Mouse (Mus musculus): ENCODE data around the gene Ttbk1. TPM values are rescaled to one million over a fixed set of nuclear protein-coding genes. Genes with fewer than 3 reads are reported as not detected.
A peak's percentile ranks its signal among the peaks of the same experiment; 100 is the strongest.

Gene Ttbk1
- polyA plus RNA-seq, 1 experiment from 2014 or later = 0.32 TPM

DNA sequence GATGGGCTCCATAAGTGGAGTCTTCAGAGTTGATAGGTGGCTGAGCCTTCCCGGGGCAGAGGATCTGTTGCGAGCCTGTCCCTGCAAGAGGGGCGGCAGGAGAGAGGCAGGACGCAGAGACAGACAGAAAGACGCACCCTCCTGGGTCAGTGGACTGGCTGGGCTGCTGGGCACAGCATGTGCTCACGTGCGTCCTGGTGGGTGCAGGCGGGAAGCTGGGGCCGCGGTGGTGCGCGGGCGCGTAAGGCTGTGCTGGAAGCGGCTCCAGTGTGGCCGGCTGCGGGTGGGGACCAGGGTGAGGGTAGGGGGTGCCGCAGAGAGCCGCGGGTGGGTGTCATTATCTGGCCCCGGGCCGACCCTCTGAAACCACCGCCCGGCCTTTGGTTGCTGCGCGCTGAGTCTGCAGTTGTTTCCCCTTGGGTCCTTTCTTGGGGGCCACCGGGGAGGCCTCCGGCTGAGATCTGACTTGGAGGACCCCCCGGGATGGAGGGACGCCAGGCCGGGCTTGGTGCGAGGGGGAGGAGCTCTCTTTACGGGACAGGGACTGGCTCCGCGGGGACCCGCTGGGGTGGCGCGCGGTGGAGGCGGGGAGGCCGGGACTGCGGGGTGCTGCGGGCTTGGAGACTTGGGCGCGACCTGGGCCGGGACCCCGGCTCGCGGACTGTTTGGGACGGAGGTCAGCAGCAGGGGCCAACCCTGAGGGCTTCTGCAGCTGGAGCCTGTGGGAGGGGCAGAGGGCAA, 42.5 kb downstream of the Ttbk1 start:
- H3K9me3 ChIP-seq (ENCODE audit: control insufficient read depth, low read length) = no peaks in the 10 kb centered on the region
- 2% methylated on average over 50 of the region's 50 CpGs for WGBS
- DNase-seq (ENCODE audit: low spot score) = no peak
- no peaks in the 10 kb centered on the region for H3K36me3 ChIP-seq (ENCODE audit: control insufficient read depth, insufficient read depth, low read length)
- peak overlapping the region; percentile 33 for H3K4me3 ChIP-seq (ENCODE audit: low read depth, low read length)
- peaks cover 56% of the 10 kb centered on the region for H3K27me3 ChIP-seq (replicated peaks; ENCODE audit: control insufficient read depth, insufficient read depth, low read length)
- no peak for ATAC-seq (replicated peaks; ENCODE audit: low FRiP score, low TSS enrichment, low read depth)
- H3K4me2 ChIP-seq (ENCODE audit: low read length) = peak overlapping the region; percentile 67
- no peak overlapping the region for H3K27ac ChIP-seq (ENCODE audit: low read depth)
- H3K9ac ChIP-seq (ENCODE audit: low read length) = peak overlapping the region; percentile 35
- H3K4me1 ChIP-seq (replicated peaks; ENCODE audit: control insufficient read depth, insufficient read depth, low read length) = no peaks in the 10 kb centered on the region

DNA sequence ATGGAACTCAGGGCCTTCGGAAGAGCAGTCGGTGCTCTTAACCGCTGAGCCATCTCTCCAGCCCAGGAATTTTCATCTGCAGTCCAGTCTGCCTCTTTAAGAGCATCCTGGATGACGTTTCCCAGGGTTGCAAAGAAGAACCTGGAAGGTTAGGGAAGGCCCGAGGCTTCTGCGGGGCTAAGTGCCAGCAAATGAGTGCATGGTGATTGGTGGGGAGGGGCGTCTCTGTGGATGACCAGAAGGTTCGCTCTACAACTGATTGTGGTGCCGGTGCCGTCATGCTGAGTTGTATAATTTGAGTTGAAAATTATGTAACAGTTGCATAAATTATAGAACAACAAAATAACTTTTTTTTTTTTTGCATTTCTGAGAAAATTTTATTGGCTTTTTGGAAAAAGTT, 48.3 kb downstream of the Ttbk1 start:
- Histone ChIP-seq H3K4me1 (replicated peaks; ENCODE audit: control insufficient read depth, insufficient read depth, low read length) (no peaks in the 10 kb centered on the region), H3K9me3 (ENCODE audit: control insufficient read depth, low read length) (no peaks in the 10 kb centered on the region), H3K27me3 (replicated peaks; ENCODE audit: control insufficient read depth, insufficient read depth, low read length) (peaks cover 36% of the 10 kb centered on the region), H3K27ac (ENCODE audit: low read depth) (no peak overlapping the region), H3K9ac (ENCODE audit: low read length) (no peak overlapping the region), H3K36me3 (ENCODE audit: control insufficient read depth, insufficient read depth, low read length) (no peaks in the 10 kb centered on the region), H3K4me2 (ENCODE audit: low read length) (no peak overlapping the region), H3K4me3 (ENCODE audit: low read depth, low read length) (no peak overlapping the region)
- ATAC-seq (replicated peaks; ENCODE audit: low FRiP score, low TSS enrichment, low read depth) = no peak
- WGBS = 91% methylated on average over 10 of the region's 10 CpGs
- DNase-seq (ENCODE audit: low spot score) = no peak

DNA sequence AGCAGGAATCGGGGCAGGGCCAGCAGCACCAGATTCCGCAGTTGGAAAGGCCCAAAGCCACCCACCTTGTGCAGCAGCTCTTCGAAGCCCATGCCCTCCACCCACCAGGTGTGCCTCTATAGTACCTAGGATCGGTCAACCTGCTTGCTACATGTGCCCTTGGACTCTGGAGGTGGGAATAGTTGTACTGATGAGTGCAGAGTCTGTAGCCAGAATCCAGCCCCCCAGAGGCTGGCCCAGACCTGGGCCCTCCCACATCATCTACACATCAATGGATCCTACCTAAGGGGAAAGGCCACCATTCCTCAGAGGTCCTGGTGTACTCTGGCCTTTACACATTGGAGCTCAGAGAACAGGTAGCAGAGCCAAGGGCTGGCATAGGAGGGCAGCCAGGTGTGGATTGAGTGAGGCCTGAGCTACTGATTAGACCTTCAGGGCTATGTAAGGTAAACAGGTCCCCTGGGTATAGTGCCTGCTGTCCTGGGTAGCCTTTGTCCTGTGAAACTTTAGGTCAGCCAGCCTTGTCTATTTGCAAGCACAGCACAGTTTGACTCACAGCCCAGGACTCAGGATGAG, 49.1 kb downstream of the Ttbk1 start, which contains the start of gene Slc22a7:
Gene Slc22a7, minus strand, starts transcription at position 160 of the 576 bp plus-strand sequence.
- Histone ChIP-seq H3K4me3 (ENCODE audit: low read depth, low read length) (no peak within 1 kb of the TSS), H3K4me1 (replicated peaks; ENCODE audit: control insufficient read depth, insufficient read depth, low read length) (no peaks in the 10 kb centered on the region), H3K9me3 (ENCODE audit: control insufficient read depth, low read length) (no peaks in the 10 kb centered on the region), H3K27ac (ENCODE audit: low read depth) (no peak within 1 kb of the TSS), H3K27me3 (replicated peaks; ENCODE audit: control insufficient read depth, insufficient read depth, low read length) (peaks cover 28% of the 10 kb centered on the region), H3K4me2 (ENCODE audit: low read length) (no peak within 1 kb of the TSS), H3K9ac (ENCODE audit: low read length) (no peak within 1 kb of the TSS), H3K36me3 (ENCODE audit: control insufficient read depth, insufficient read depth, low read length) (no peaks in the 10 kb centered on the region)
- no peak for DNase-seq (ENCODE audit: low spot score)
- 77% methylated on average over 4 of the region's 4 CpGs for WGBS
- ATAC-seq (replicated peaks; ENCODE audit: low FRiP score, low TSS enrichment, low read depth) = no peak

DNA sequence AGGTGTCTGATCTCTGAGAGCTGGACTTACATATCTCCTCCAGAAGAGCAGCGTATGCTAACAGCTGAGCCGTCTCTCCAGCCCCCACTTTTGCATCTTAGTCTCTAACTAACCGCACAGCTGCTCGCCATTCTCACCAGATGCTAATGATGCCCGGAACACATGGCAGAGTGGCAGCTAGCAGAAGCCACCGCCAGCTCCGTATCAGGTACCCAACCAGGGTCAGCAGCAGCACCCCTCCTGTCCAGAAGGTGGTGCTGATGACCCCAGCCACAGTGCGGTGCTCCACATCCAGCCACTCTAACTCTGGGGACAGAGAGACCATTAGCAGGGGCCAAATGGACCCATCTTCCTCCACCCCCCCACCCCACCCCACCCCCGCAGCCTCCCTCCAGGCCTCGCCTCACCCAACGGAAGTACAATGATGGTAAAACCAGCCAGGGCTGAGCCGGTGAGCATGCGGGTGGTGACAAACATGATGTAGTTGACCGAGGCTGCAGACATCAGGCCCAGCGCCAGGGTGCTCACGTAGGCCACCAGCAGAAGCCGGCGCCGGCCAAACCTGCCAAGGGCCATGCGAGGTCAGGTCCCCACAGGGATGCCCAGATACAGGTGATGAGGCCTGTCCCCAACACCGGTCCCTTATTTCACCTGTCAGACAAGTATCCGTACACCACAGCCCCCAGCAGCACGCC, 50.7 kb downstream of the Ttbk1 start:
- no peaks in the 10 kb centered on the region for H3K9me3 ChIP-seq (ENCODE audit: control insufficient read depth, low read length)
- 26% methylated on average over 23 of the region's 23 CpGs for WGBS
- H3K4me3 ChIP-seq (ENCODE audit: low read depth, low read length) = no peak overlapping the region
- DNase-seq (ENCODE audit: low spot score) (no peak), ATAC-seq (replicated peaks; ENCODE audit: low FRiP score, low TSS enrichment, low read depth) (no peak)
- no peak overlapping the region for H3K4me2 ChIP-seq (ENCODE audit: low read length)
- H3K9ac ChIP-seq (ENCODE audit: low read length) = no peak overlapping the region
- peaks cover 14% of the 10 kb centered on the region for H3K27me3 ChIP-seq (replicated peaks; ENCODE audit: control insufficient read depth, insufficient read depth, low read length)
- no peaks in the 10 kb centered on the region for H3K4me1 ChIP-seq (replicated peaks; ENCODE audit: control insufficient read depth, insufficient read depth, low read length)
- no peak overlapping the region for H3K27ac ChIP-seq (ENCODE audit: low read depth)
- H3K36me3 ChIP-seq (ENCODE audit: control insufficient read depth, insufficient read depth, low read length) = no peaks in the 10 kb centered on the region

DNA sequence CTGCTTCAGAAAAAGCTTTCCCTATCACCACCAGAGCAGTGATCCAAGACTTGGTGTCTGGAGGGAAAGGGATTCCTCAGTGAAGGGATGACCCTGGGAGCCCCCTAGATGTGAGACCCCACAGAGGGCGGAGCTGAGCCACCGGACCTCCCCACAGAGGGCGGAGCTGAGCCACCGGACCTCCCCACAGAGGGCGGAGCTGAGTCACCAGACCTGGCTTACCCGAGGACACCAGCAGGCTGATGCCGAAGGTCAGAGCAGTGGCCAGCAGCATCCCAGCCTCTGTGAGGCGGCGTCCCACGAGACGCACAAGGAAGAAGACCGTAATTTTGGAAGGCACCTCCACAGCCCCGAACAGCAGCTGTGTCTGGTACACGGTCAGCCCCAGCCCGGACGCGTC, 53.8 kb downstream of the Ttbk1 start:
- H3K4me2 ChIP-seq (ENCODE audit: low read length) = peak overlapping the region; percentile 49
- ATAC-seq (replicated peaks; ENCODE audit: low FRiP score, low TSS enrichment, low read depth) = 0 out of 2 replicates have a peak, but pooled peaks have one; percentile 40
- DNase-seq (ENCODE audit: low spot score) = no peak
- H3K4me1 ChIP-seq (replicated peaks; ENCODE audit: control insufficient read depth, insufficient read depth, low read length) = no peaks in the 10 kb centered on the region
- H3K4me3 ChIP-seq (ENCODE audit: low read depth, low read length) = no peak overlapping the region
- H3K9me3 ChIP-seq (ENCODE audit: control insufficient read depth, low read length) = no peaks in the 10 kb centered on the region
- H3K27ac ChIP-seq (ENCODE audit: low read depth) = no peak overlapping the region
- no peak overlapping the region for H3K9ac ChIP-seq (ENCODE audit: low read length)
- H3K36me3 ChIP-seq (ENCODE audit: control insufficient read depth, insufficient read depth, low read length) = no peaks in the 10 kb centered on the region
- WGBS = 7% methylated on average over 17 of the region's 17 CpGs
- 0 out of 2 replicates have a peak, but pooled peaks cover 7% of the 10 kb centered on the region for H3K27me3 ChIP-seq (replicated peaks; ENCODE audit: control insufficient read depth, insufficient read depth, low read length)

DNA sequence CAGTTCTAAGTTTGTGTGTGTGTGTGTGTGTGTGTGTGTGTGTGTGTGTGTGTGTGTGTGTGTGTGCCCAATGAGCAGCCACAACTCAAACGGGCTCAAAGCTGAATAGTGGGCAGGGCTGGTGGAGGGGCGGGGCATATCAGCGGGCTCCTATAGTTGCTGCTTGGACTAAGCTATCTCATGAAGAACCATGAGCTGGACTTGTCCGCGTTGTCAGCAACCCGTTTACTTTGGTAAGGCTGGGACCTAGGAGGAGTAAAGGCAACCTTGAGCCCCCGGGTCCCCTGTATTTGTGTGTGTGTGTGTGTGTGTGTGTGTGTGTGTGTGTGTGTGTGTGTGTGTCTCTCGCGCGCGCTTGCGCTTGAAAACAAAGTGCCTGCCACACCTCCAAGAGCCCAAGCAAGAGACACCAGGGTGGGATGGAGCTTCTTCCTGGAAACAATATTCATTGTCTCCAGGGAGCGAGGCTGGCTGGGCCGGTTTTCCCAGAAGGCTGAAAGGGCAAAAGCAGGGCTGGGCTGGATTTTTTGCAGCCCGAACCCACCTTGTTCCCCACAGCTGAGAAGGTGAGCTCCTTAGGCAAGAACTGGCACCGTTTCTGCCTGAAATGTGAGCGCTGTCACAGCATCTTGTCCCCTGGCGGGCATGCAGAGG, 58.6 kb downstream of the Ttbk1 start, which contains the start of gene Crip3:
Gene Crip3, plus strand, starts transcription at position 166 of the 654 bp plus-strand sequence.
- ATAC-seq (replicated peaks; ENCODE audit: low FRiP score, low TSS enrichment, low read depth) (0 out of 2 replicates have a peak, but pooled peaks have one; percentile 12), DNase-seq (ENCODE audit: low spot score) (no peak)
- Histone ChIP-seq H3K27ac (ENCODE audit: low read depth) (no peak within 1 kb of the TSS), H3K4me2 (ENCODE audit: low read length) (peak within 1 kb of the TSS; percentile 41), H3K9ac (ENCODE audit: low read length) (no peak within 1 kb of the TSS), H3K4me3 (ENCODE audit: low read depth, low read length) (0 out of 2 replicates have a peak within 1 kb of the TSS, but pooled peaks have one; percentile 3), H3K27me3 (replicated peaks; ENCODE audit: control insufficient read depth, insufficient read depth, low read length) (no peaks in the 10 kb centered on the region), H3K4me1 (replicated peaks; ENCODE audit: control insufficient read depth, insufficient read depth, low read length) (no peaks in the 10 kb centered on the region), H3K9me3 (ENCODE audit: control insufficient read depth, low read length) (no peaks in the 10 kb centered on the region), H3K36me3 (ENCODE audit: control insufficient read depth, insufficient read depth, low read length) (no peaks in the 10 kb centered on the region)
- 8% methylated on average over 18 of the region's 18 CpGs for WGBS

DNA sequence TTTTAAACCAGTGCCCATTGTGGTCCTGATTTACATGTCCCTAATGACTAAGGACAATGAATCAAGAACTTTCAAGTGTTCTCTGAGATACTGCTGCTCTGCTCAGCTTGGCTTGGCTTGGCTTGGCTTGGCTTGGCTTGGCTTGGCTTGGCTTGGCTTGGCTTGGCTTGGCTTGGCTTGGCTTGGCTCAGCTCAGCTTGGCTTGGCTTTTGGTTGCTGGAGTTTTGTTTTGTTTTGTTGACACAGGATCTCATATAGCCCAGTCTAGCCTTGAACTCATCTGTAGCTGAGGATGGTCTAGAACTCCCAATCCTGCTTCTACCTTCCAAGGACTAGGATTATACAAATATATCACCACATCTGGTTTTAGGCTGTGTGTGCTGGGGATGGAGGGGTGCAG, 61.0 kb downstream of the Ttbk1 start:
- ATAC-seq (replicated peaks; ENCODE audit: low FRiP score, low TSS enrichment, low read depth) = no peak
- H3K9ac ChIP-seq (ENCODE audit: low read length) = no peak overlapping the region
- no peak overlapping the region for H3K27ac ChIP-seq (ENCODE audit: low read depth)
- H3K36me3 ChIP-seq (ENCODE audit: control insufficient read depth, insufficient read depth, low read length) = no peaks in the 10 kb centered on the region
- no peaks in the 10 kb centered on the region for H3K27me3 ChIP-seq (replicated peaks; ENCODE audit: control insufficient read depth, insufficient read depth, low read length)
- no peaks in the 10 kb centered on the region for H3K4me1 ChIP-seq (replicated peaks; ENCODE audit: control insufficient read depth, insufficient read depth, low read length)
- DNase-seq (ENCODE audit: low spot score) = no peak
- H3K4me3 ChIP-seq (ENCODE audit: low read depth, low read length) = no peak overlapping the region
- no peaks in the 10 kb centered on the region for H3K9me3 ChIP-seq (ENCODE audit: control insufficient read depth, low read length)
- no peak overlapping the region for H3K4me2 ChIP-seq (ENCODE audit: low read length)

DNA sequence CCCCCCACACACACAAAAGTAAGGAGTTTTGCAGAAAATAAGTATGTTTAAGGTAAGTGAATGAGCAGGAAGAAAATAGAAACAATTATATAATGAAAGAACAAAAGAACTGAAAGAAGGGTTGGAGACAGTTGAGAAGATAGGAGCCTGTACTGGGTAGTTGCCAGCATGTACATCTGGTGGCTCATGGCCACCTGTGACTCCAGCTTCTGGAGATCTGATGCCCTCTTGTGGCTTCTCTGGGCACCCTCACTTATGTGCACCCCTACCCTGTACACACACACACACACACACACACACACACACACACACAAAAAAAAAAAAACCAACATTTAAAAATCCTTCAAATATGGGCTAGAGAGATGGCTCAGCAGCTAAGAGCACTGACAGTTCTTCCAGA, 67.8 kb downstream of the Ttbk1 start:
- H3K36me3 ChIP-seq (ENCODE audit: control insufficient read depth, insufficient read depth, low read length) = no peaks in the 10 kb centered on the region
- no peak overlapping the region for H3K9ac ChIP-seq (ENCODE audit: low read length)
- no peak for DNase-seq (ENCODE audit: low spot score)
- H3K9me3 ChIP-seq (ENCODE audit: control insufficient read depth, low read length) = no peaks in the 10 kb centered on the region
- H3K27ac ChIP-seq (ENCODE audit: low read depth) = no peak overlapping the region
- H3K4me3 ChIP-seq (ENCODE audit: low read depth, low read length) = no peak overlapping the region
- no peaks in the 10 kb centered on the region for H3K4me1 ChIP-seq (replicated peaks; ENCODE audit: control insufficient read depth, insufficient read depth, low read length)
- no peak for ATAC-seq (replicated peaks; ENCODE audit: low FRiP score, low TSS enrichment, low read depth)
- H3K4me2 ChIP-seq (ENCODE audit: low read length) = no peak overlapping the region
- H3K27me3 ChIP-seq (replicated peaks; ENCODE audit: control insufficient read depth, insufficient read depth, low read length) = no peaks in the 10 kb centered on the region

Data from intestine, embryonic 14.5 days (tissue).